Mouse (Mus musculus): ENCODE measurements around the gene Tcf21. TPM values are rescaled to one million over a fixed set of nuclear protein-coding genes. Genes with fewer than 3 reads are reported as not detected.

The Tcf21 gene
- not detected for polyA plus RNA-seq (2017; shearing (Covaris generic))

GRCm38 (mm10) chr10:22819871-22820590 lies at the start of gene Tcf21:
Gene Tcf21, minus strand, starts transcription at chr10:22820174.

Other genes with a start within 250 kb of the Tcf21 start
- not detected for gene Slc2a12, start 175.2 kb downstream of the Tcf21 start, polyA plus RNA-seq (2017; shearing (Covaris generic))
- gene Tbpl1, start 88.2 kb downstream of the Tcf21 start, polyA plus RNA-seq (2017; shearing (Covaris generic)) = 72.2 TPM